Mouse (Mus musculus) urinary bladder, postnatal 4 days (tissue): ENCODE data around the gene Slfn5.
"Not testable (repeated sequence)": the region's sequence is repeated elsewhere in the genome, so short reads cannot be mapped to it uniquely, and the experiment has no call there.

Source experiments
- DNase-seq, 2 experiments: peaks; one replicate each; pipeline ENCODE4 v3.0.0; 2021 to 2022; ENCODE audit warnings: low spot score in 2 of 2

The Slfn5 gene

DNA sequence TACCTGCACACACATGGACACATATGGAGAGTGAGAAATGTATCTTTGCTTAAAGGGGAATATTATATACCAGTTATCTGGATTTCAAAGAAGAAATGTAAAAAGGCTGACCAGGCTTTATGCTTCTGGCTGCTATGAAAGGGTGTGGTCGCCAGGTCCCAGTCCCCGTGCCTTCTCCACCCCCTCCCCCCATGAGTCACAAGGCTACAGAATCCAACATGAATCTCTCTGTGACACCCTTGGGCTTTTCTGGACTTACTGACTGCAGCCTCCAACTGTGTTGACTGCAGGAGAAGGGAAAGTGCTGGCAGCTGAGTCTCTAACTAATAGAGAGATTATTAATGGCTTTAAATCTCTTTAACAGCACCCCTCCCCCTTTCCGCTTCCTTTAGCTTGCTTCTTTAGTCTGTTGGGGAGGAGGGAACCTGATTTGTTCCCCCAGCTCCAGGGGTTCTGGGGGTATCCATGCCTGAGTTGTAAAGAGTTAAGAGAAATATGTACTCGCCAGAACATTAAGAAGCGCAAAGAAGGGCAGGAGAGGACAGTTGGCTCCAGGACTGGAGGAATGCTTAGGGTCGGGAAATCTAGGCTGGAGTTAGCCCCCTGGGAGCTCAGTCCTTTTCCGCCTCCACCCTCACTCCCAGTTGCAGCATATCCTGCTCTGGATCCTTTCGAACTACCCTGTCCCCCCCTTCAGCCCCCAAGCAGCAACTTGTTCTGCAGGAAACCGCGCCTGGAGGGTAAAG, at the start of gene Slfn5:
Slfn5 (plus strand) TSS at position 614 of the 746 bp plus-strand sequence.
- no peak for DNase-seq

DNA sequence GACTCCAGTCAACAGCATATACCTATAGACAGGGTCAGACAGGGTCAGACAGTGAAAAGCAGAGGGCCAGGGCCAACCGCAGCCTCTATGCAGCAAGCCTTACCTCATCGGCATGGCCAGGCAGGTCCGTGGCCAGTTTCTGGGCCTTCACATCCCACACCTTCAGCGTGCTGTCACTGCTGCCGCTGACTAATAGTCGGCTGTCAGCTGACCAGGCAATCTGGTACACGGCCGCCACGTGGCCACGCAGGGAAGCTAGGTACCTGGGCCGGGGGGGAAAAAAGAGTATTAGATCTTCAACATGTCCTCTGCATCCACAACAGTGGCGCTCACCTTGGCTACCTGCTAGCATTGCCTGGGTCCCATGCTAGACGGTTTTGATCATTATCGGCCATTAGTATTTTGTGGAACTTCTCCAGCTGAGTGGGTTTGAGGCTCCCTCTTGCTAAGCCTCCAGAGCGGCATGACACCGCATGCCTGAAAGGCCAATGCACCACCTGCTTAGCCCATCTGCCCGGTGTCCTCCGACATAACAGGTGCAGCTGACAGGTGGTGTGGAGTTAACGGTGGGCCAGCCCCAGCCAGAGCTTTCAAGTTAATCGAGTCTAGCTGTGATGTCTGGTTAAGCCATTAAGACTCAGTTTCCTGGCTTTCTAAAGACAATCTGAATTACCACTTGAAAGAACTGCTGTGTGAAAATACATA, 49.4 kb upstream of the Slfn5 start:
- no peak for DNase-seq

DNA sequence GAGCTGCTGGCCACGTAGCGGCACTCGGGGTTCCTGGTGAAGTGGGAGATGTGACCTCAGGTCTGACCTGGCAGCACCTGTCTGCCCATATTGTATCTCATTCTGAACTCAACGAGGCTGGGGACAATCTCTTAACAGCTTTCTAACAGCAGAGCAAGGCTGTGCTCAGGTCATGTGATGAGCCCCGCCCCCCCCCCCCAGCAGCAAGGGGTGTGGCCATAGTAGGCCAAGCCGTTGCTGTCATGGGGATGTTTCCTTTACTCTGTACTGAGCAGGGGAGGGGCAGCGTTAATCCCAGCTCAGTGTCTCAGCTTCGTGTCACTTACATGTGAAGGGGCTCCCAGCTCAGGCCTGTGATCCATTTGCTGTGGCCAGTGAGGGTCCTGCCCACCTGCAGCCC, 46.2 kb upstream of the Slfn5 start:
- DNase-seq, result no peak

DNA sequence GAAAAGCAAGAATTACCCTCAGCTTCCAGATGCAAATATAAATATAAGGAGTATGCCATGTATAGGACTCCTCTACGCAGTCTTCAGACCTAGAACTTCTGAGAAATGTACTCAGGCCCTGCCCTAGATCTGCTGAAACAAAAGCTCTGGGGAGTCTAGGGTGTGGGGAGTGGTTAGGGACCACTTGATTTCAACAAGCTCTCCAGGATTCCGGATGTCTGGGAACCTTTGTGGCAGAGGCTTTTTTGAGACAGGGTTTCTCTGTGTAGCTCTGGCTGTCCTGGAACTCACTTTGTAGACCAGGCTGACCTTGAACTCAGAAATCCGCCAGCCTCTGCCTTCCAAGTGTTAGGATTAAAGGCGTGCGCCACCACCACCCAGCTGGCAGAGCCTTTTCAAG, 45.3 kb upstream of the Slfn5 start:
- DNase-seq, result no peak

DNA sequence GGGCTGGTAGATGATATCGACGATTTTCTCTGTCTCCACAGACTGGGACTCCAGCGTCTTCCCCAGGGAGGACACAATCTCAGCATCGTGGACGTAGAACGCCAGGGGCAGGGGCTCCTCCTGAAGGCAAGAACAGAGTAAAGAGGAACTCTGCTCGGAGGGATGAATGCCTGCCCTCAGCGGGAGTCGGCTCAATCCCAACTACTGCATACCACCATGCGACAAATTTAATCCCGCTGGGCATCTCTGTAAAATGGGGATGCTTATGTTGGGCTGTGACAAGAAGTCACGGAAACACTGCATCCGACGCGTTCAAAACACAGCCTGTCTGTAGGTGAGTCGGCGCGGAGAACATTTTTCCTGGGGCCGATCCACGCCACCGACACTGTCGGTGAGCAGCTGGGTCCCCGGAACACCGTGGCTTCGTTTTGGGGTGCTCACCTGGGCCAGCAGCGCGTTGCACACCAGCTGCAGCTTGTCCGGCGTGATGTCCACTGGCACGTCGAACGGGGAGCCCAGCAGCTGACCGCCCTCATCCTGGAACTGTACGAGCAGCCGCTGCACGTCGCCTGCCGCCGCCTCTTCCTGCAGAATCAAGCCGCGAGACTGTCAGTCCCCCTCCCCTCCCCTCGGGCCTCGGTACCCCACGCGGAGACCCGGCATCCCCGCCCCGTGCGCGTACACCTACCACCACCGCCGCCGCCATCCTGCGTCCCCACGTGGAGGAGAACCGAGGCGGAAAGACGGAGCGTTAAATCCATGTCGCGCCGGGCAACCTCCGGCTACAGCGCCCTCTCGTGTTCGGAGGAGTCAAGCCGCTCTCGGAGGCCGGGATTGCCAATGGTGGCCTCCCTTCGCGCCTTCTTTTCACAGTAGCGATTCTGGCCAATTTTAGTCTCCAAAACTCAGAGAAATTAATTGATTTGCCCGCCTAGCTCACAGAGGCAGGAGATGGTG, 43.2 kb upstream of the Slfn5 start, which contains the start of gene Nle1:
Nle1 (minus strand) TSS at position 761 of the 957 bp plus-strand sequence.
- DNase-seq, result peak; percentile 87 to 96

DNA sequence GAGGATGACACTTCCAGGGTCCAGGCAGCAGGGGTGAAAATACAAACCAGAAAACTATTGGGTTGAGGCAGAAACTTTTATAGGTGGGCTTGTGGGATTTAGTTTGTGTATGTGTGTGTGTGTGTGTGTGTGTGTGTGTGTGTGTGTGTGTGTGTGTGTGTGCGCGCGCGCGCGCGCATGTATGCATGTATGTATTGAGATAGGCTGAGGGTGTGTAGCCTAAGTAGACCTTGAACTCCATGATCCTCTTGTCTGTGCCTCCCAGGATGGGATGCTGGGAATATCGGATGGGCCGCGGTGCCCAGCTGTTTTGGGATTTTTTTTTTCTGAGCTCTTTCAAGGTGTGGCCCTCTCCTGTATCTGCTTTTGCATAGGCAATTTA, 42.5 kb upstream of the Slfn5 start:
- no peak for DNase-seq

DNA sequence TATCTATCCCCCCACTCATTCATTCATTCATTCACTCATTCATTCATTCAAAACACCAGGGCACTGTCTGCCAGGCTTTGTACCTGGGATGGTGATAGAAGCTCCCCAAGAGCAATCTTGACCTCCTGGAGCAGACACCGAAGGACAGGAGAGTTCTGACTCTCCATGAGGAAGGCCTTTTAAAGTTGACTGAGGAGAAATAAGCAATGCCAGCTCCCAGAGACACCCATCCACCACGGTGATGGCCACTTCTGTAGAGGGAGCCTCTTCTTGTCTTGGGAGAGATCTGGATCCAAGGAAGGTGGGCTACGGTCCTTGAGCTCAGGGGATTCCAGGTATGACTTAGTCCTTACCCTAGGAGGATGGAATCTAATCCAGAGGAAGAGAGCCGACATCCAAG, 40.9 kb upstream of the Slfn5 start, which contains the start of gene Unc45b:
Unc45b (plus strand) TSS at position 301 of the 400 bp plus-strand sequence.
- DNase-seq, result no peak

DNA sequence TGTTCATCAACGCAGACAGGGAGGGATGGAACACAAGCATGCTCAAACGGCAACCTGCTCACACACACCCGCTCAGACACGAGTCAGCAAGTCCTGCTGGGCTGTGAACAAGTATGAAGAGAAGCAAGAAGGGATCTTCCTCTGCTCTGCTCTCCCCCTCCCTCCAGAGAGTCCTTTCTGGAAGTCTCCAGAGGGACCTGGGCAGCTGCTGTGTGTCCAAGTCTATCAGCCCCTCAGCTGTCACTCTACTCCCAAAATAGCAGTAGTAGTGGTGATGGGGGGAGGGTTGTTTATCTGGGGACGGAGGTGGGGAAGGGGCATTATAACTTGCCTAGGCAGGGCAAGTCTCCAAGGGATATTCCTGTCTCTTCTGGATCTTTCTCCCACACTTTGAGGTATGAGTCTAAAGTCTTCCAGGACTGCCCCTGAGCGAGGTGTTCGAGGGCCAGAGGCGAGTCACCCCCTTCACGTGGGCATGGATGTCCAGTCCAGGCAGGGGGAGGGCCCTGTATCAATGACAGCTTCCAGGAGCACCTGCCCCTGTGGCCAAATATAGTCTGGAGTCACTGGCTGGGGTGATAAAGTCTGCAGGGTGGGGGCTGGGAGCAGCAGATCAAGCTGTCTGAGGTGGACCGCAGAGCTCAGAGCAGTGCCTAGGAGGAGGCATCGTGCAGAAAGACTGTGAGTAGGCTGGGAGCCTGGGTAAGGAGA, 40.3 kb upstream of the Slfn5 start:
- DNase-seq, result peak in 1 of 2 experiments; percentile 15

DNA sequence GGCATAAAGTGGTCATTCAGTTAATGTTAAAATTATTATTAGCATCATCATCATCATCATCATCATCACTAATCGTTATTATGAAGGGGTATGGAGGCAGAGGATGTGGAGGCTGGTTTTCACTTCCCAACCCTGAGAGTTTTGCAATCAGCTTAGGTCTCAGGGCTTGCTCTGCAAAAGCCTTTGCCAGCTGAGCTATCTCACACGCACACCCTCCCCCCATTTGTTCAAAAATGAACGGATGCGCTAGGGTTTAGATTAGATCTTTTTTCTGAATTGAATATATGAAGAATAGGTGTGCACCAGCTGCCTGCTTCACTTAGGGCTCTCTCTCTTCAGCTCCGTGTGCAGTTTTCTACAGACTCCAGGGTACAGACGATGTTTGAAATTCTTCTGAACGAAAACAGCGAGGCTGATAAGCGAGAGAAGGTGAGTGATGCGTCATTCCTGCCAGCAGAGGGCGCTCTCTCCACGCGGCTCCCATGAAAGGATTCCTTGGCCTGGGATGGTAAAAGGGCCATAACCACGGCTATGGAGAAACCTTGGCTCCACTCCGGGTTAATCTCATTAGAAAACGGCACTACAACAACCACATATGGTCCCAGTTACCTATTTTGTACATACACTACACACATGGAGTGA, 36.3 kb upstream of the Slfn5 start:
- DNase-seq, result peak in 1 of 2 experiments; percentile 39

DNA sequence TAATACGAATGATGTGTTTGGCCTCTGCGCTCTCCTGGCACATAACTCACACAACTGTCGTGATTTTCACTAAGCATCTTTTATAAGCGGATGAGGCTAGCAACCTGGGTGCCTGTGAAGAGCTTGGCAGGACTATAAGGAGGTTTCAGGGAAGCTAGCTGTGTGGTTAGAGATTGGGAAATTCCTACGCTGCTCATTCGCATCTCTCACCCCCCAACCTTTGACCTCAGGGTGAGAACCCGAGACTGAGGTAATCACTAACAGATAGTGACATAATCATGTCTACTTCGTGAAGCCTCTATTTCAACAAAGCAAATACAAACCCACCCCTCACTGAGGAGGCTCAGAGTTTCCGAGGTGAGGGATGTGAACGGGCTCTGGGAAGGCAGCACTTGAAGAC, 30.4 kb upstream of the Slfn5 start:
- no peak for DNase-seq

DNA sequence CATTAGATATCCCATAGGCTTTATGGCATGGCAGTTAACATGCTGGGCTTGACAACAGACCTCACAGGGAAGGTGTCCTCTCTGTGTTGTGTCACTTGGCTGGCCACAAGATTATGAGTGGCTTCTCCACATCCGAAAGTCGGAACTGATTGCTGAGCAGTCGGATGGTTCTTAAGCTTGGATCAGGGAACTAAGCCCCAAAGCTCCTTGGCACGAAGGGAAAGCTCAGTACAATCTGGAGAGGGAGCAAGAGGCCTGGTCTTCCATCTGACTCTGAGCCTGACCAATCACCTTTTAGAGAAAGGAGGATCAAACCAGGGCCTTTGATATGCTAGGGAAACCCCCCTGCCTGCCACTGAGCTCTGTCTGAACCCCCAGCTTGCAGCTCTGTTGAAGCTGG, 29.5 kb upstream of the Slfn5 start:
- DNase-seq, result no peak

DNA sequence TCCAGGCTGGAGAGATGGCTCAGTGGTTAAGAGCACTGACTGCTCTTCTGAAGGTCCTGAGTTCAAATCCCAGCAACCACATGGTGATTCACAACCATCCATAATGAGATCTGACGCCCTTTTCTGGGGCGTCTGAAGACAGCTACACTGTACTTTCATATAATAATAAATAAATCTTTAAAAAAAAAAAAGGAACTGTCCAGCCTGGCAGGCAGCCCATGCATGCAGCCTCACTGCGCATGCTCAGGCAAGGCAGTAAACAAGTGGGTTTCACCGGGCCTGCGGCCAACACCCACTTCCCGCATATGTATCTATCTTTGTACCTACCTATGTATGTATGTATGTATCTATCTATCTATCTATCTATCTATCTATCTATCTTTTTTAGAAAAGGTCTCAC, 27.2 kb upstream of the Slfn5 start:
- DNase-seq, result not testable (repeated sequence)

DNA sequence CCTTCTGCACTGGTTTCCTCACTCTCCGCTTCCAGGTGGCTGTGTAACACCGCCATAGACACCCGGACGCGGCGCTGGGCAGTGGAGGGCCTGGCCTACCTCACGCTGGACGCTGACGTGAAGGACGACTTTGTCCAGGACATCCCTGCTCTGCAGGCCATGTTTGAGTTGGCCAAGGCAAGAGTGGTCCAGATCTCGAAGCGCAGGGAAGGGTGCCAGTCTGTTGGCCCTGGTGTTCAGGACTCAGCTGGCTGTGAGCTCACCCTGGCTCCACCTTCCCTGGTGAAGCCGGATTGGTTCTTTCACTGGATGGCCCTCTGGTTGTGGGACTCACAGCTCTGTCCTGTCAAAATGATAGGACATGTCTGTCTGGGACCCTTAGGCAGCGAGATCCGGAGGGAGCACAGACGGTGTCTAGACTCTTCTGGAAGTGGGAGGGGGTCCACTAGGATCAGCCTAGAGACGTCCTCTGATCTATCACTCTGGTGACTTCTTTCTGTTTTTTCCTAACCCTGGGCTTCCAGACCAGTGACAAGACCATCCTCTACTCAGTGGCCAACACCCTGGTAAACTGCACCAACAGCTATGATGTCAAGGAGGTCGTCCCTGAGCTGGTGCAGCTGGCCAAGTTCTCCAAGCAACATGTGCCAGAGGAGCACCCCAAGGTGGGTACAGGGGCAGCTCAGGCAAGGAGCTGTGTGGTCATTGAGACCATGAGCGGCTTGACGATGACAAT, 22.1 kb upstream of the Slfn5 start:
- no peak for DNase-seq

DNA sequence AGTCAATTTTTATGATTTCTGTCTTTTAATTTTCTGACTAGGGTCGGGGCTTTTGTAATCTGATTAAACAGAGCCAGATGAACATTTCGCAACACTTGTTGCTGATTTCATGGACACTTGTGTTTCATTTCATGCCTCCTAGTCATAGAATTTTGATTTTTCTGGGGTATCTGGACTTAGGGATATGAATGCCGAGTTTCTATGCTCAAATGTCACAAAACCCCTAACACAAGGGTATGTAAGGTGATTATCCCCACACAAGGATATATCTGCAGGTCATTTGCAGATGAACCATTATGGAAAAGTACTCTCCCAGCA, 21.6 kb upstream of the Slfn5 start:
- DNase-seq, result no peak

DNA sequence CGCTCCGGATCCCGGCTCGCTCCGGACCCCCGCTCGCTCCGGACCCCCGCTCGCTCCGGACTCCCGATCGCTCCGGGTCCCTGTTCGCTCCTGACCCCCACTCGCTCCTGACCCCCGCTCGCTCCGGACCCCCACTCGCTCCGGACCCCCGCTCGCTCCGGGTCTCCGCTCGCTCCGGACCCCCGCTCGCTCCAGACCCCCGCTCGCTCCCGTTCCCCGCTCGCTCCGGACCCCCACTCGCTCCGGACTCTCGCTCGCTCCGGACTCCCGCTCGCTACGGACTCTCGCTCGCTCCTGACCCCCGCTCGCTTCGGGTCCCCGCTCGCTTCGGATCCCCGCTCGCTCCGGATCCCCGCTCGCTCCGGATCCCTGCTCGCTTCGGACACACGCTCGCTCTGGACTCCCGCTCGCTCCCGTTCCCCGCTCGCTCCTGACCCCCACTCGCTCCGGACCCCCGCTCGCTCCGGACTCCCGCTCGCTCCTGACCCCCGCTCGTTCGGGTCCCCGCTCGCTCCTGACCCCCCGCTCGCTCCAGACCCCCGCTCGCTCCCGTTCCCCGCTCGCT, 20.7 kb upstream of the Slfn5 start:
- not testable (repeated sequence) for DNase-seq

DNA sequence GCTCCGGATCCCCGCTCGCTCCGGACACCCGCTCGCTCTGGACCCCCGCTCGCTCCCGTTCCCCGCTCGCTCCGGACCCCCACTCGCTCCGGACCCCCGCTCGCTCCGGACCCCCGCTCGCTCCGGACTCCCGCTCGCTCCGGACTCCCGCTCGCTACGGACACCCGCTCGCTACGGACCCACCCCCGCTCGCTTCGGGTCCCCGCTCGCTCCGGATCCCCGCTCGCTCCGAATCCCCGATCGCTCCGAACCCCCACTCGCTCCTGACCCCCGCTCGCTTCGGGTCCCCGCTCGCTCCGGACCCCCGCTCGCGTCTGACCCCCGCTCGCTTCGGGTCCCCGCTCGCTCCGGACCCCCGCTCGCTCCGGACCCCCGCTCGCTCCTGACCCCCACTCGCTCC, 20.0 kb upstream of the Slfn5 start:
- not testable (repeated sequence) for DNase-seq

DNA sequence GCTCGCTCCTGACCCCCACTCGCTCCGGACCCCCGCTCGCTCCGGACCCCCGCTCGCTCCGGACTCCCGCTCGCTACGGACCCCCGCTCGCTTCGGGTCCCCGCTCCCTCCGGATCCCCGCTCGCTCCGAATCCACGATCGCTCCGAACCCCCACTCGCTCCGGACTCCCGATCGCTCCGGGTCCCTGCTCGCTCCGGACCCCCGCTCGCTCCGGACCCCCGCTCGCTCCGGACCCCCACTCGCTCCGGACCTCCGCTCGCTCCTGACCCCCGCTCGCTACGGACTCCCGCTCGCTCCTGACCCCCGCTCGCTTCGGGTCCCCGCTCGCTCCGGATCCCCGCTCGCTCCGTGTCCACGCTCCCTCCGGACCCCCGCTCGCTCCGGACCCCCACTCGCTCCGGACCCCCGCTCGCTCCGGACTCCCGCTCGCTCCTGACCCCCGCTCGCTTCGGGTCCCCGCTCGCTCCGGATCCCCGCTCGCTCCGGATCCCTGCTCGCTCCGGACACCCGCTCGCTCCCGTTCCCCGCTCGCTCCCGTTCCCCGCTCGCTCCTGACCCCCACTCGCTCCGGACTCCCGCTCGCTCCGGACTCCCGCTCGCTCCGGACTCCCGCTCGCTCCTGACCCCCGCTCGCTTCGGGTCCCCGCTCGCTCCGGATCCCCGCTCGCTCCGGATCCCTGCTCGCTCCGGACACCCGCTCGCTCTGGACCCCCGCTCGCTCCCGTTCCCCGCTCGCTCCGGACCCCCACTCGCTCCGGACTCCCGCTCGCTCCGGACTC, 19.3 kb upstream of the Slfn5 start:
- not testable (repeated sequence) for DNase-seq

DNA sequence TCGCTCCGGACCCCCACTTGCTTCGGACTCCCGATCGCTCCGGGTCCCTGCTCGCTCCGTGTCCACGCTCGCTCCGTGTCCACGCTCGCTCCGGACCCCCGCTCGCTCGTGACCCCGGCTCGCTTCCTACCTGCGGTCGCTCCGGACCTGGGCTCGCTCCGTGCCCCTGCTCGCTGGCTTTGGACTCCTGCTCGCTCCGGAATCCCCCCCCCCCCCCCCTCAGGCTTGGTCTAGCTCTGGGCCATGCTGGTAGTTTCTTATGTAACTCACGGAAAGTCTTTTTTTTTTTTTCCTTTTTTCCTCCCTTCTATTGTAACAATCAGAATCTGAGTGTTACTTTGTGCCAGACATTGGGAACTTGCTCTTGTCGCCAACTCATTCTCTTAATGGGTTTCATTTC, 18.0 kb upstream of the Slfn5 start:
- DNase-seq, result no peak

DNA sequence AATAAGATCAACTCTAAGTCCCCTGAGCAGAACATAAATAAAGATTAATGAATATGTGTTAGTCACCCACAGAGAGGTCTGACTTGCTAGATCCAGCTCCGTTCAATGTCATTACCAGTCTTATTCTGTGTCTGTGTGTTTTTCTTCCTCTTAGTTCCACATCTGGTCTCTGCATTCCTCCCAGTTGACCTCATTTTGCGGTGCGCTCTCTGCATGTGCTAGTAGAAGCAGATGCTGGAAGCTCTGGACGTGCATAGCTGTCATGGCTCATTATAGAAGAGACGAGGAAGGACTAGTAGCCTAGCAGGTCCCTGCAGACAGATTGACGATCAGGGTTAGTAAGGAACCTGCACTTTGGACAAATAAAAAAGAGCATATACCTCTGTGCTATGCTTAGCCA, 7.8 kb upstream of the Slfn5 start:
- DNase-seq, result no peak
